Mouse (Mus musculus): ENCODE data around the gene Selenbp2.
"Not testable (repeated sequence)": the region's sequence is repeated elsewhere in the genome, so short reads cannot be mapped to it uniquely, and the experiment has no call there.

Selenbp2 gene

DNA sequence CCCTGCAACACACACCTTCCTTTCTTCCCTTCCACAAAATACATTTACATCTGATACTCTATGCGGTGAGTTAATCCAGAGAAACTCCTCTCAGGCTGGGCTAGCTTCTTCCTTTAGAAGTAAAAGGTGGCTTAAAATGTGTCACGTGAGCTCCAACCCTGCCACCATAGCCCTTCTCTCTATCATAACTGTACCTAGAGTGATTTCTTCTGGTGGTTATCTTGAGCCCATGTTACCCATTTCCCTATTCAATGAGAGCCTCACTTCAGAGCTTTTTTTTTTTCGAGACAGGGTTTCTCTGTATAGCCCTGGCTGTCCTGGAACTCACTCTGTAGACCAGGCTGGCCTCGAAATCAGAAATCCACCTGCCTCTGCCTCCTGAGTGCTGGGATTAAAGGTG, 1.7 kb upstream of the Selenbp2 start:
- CTCF ChIA-PET, result not testable (repeated sequence)

DNA sequence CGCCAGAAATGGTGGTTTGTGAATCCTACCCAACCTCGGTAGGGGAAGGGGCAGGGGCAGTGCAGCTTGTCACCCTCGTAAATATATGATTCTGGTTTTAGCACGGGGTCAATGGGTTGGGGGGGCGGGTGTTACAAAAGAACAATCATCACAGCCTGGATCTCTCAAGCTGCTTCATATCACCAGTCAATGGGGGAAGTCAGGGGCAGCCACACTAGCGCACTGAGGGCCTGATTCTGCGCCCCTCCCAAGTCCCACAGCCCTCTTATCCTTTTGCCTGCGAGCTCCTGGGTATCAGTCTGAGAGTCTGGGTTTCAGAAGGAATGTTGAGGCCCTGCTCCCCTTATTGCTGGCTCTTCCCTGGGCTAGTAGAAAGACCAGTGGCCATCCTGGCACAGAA, 518 bp downstream of the Selenbp2 start:
- CTCF ChIA-PET, result not testable (repeated sequence)

- CTCF ChIA-PET, result not testable (repeated sequence)
Measured at GRCm38 (mm10) chr3:94695591-94695990, 2.2 kb downstream of the Selenbp2 start.

DNA sequence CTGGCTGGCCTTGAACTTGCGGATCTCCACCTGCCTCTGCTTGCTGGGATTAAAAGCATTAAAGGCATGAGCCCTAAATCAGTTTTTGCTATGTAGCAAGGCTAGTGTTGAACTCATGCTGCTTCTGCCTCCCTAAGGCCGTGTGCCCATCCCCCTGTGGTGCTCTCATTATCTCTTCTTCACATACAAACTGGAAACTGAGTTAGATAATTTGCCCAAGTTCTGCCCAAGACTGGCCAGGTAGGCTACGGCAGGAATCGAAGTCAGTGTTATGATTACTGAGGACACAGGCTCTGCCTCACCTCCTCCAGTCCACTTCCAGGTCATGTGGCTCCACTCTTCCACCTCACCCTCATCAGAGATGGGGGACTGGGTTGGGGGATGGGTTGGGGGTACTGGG, 2.9 kb downstream of the Selenbp2 start:
- CTCF ChIA-PET, result not testable (repeated sequence)

DNA sequence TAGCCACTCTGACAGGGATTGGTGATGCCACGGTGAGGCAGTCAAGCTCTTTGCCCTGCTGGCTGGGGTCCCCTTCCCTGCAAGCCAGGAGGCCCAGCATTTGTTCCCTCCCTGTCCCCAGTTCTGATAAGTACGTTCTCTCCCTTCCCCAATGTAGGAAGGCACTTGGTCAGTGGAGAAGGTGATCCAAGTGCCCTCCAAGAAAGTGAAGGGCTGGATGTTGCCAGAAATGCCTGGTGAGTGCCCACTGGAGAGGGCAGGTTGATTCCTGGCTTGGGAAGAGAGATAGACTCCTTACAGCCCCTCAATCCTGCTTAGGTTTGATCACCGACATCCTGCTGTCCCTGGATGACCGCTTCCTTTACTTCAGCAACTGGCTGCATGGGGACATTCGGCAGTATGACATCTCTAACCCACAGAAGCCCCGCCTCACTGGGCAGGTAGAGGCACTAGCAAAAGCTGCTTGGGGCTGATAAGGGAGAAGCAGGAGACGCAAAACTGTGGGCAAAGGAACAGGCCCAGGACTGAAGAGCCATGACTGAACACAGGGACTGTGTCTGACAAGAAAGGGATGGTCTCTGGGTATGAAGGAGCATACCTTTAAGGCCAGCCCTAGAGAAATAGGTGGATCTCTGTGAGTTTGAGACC, 8.9 kb downstream of the Selenbp2 start:
- CTCF ChIA-PET, result interaction anchor here (0.6 kb wide), 1 partner anchor 45 kb away, joined by 5 read pairs; no protein-coding TSS in a partner anchor

DNA sequence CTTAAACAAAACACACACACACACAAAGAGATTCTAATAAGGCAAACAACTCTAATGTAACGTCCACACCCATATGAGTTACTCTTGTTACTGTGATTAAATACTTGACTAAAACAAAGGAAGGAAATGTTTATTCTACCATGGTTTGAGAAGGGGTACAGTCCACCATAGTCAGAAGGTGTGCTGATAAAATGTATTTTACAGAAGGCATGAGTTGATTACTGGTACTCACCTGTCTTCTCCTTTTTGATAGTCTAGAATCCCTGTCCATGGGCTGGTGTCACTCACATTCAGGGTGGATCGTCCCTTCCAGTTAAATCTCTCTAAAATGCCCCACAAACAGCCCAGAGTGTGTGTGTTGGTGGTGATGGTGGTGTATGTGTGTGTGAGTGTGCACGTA, 9.5 kb downstream of the Selenbp2 start:
- CTCF ChIA-PET, result interaction anchor here (0.6 kb wide), 1 partner anchor 46 kb away, joined by 5 read pairs; no protein-coding TSS in a partner anchor

GRCm38 (mm10) chr3:94703364-94703763, 10.0 kb downstream of the Selenbp2 start:
- CTCF ChIA-PET, result not testable (repeated sequence)

- CTCF ChIA-PET, result not testable (repeated sequence)
Measured at GRCm38 (mm10) chr3:94710591-94710990, 17.2 kb downstream of the Selenbp2 start.

DNA sequence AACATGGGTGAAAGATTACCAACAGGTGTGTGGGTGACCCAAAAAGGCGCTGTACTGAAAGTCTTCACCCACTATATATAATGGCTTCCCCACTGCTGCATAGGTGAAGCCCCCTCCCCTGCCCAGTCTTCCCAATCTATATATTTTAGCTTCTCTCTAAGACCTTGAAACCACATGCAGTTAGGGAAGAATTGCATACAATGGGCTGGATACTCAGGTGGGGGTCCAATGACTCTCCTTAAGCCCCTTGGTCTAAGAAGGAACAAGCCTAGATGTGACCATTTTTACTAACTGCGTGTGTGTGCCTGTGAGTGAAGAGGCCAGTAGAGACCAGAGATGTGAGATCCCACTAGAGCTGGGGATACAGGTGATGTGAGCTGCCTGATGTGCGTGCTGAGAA, 20.1 kb downstream of the Selenbp2 start:
- CTCF ChIA-PET, result not testable (repeated sequence)

DNA sequence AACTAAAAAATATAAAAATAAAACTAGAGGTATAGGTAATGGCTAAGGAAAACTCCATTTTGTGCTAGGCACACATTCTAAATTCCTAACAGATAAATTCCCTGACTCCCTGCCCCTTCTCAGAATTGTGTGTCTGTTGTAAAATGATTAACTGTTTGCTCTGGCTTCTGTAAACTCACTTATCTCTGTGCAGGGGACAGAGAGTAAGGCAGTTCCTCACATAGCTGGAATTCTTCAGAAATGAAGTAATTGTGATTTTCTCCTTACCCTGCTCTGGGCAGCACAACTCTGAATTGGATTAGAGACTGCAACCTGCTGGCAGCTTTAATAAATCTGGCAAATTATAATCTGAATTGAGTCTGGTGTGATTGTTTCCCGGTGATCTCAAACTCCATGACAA, 24.9 kb downstream of the Selenbp2 start:
- CTCF ChIA-PET, result not testable (repeated sequence)

- CTCF ChIA-PET, result not testable (repeated sequence)
Measured at GRCm38 (mm10) chr3:94723637-94724036, 30.3 kb downstream of the Selenbp2 start.

- CTCF ChIA-PET, result no interaction called here
Measured at GRCm38 (mm10) chr3:94745691-94746090, 52.3 kb downstream of the Selenbp2 start.
